Mouse (Mus musculus) forelimb bud, embryonic 11.5 days (tissue): ENCODE results near the gene Rab3il1.

Source experiments
- DNase-seq: peaks from one replicate; pipeline ENCODE4 v3.0.0-alpha.2; 2012; ENCODE audit warnings: low read depth, low spot score

Rab3il1 gene

DNA sequence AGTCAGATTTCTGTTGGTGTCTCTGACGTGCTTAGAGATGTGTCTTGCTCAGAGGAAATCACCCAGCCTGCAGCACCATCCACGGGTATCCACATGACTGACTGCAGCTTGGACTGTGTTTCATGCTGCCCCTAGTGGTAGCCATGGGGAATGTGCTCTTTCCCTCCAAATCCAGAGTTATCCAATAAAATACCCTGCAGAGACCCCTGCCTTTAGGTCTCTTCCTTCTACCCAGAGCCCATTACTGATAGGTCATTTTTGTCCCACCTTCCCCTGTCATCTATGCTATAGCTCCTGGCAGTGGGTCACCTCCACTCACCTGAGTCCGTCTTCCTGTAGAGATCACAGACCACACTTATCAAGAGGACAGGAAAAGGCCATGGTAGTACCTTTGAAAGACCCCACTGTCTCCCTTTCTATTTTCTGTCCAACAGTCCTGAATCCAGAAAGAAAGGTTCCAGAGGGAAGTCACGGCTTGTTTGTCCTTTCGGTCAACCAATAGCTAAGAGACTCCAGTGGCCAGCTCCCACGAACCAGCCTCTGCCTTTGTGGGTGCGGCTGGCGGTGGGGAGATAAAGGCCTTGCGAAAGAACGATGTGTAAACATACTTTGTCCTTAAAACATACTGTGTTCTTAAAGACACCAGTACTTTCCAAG, 58.6 kb downstream of the Rab3il1 start:
- peak; percentile 62 for DNase-seq

DNA sequence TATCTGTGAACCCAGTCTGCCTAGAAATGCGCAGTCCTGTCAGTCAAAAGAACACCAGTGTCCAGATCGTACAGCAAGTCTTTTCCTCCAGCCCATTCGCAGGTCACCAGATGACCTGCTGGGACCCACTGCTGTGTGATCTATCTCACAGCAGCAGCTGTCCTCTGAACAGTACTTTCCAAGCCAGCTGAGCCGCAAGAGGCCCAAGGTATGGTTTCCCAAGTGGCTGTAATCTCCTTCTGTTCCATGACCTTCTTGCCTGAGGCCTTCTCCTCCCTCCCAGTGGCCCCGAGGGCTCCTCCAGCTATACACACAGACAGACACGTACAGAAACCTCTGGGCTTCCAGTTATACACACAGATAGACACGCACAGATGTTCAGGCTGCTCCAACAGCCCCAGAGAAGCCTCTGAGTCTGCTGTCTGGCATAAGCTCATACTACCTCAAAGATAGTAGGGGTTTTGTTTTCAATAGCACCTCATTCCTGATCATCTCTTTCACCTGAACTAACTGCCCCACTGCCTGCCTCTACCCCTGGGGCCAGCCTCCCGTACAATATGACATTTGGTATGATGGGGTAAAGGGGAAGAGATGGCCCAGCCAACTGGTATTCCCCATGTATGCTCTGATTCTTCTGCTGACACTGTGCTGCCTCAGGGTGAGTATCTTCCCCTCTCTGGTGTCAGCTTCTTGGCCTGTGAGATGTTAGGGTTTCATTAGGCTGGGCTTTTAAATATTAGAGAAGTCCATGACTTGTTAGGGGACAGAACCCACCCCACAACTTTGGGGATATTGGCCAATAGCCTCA, 59.5 kb downstream of the Rab3il1 start:
- DNase-seq, result no peak

DNA sequence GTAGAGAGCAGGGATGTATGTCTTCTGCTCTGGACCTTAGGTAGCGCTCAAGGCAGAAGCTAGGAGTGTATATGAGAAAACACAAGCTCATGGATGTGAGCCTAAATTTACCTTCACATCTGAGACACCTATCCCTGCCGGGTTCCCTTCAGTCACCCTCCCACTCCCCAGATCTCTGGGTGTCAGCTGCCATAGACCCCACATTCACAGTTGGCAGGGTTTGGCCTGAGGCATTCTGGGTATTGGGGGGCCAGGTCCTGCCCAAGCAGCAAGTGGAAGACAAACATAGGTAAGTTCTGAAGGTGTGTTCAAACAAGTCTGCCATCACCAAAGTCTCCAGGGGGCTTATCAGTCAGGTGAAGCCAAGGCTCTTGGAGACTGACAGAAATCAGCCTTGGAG, 60.2 kb downstream of the Rab3il1 start:
- no peak for DNase-seq

DNA sequence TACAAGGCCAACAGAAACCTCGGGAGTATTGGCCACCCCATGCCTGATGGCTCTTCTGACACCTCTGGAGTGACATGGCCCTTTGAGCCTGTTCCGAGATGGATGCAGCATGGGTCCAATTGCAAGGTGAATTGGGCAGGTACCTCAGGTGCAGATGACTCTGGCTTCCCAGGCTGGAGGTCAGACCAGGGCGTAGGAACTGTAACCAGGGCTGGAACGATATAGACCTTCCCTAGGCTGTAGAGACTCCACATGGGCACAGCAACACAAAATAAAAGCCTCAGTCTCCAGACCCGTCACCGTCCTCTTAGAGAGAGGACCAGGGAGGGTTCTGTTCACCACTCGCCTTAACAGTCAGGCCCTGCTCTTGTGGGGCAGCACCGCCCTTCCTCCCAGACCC, 60.8 kb downstream of the Rab3il1 start:
- no peak for DNase-seq

DNA sequence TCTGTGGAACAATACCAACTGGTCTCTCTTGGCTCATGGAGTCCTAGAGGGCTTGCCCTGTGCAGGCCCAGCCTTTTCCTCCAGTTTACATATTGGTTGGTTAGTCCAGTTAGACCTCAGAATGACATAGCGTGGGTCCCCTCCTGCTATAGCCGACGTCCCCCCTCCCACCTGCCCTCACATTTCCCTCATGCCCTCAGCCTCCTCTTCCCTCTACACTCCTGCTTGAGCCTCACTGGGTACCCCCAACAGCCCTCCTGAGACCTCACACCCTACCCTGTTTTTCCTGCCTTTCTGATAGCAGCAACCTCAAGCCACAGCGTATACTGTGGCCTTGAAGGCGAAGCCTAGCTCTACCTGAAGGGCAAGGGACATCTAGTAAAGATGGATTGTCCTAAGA, 61.4 kb downstream of the Rab3il1 start:
- no peak for DNase-seq

DNA sequence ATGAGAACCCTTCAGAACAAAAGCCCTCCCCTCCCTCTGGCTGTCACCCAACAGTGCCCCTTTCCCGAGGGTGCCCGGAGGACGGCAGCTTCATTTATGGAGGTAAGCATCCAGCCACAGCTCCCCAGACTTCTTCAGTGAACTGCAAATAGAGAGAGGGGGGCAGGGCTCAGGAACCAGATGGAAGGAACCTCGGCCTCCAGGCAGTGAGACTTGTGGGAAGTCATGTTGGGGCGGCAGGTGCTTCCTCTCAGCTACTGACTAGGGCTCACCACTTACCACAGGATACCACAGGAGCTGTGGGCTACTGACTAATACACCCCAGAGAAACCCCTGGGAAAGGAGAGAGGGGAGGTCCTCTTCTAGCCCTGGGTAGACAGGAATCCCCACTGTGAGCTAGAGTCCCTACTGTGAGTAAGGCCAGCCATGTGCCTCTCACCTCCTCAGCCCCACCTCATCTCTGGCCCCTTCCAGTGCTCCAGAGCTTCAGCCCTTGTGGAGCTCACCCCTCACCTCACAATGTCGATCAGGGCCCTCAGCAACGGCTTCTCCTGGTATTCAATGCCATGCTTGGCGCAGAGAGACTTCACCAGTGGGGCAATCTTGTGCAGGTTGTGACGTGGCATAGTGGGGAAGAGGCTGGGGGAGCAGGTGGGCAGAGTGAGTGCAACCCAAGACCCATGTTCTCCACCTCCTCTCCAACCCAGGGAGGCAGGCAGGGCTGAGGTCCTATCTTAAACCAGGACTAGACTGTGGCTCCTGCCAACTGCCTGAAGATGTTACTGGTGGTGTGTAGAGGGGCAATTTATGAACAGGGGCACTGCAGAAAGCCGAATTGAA, 62.9 kb downstream of the Rab3il1 start:
- no peak for DNase-seq

DNA sequence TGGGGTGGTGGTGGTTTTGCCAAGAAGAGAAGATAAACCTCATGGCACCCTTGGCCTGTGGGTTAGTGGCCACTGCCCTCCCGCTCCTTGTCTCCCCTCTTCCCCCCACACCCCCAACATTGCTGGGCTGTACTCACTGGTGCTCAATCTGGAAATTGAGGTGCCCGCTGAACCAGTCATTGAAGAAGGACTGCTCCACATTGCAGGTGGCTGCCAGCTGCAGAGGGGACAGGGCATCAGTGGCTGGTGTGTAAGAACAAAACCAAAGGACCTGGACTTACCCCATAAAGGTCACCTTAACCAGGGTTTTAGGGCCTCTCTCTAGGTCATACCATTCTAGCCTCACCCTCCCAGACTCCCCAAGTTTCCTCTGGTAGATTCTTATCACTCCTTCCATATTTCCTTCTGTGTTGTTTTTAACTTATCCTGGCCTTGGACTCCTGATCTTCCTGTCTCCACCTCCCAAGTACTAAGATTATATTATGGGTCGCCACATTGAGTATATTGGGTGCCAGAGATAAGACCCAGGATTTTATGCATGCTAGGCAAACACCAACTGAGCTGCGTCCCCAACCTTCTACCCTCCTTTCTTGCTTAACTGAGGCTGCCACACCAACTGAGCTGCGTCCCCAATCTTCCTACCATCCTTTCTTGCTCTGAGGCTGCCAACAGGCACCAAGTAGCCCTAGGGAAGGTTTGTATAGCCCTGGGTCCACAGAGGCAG, 64.2 kb downstream of the Rab3il1 start:
- no peak for DNase-seq

DNA sequence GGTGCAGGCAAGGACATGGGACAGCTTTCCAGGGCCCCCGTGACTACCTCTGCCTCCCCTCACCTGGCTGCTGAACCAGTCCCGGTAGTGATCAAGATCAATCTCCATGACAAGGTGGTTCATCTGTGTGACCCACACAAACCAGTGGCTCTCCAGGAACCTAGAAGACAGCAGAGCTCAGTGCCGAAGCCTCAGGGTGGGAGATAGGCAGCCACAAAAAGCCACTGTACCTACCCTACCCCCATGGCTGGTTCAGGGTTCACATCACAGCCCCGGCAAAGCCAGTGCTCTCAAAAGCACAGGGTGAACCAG, 64.7 kb downstream of the Rab3il1 start:
- no peak for DNase-seq

DNA sequence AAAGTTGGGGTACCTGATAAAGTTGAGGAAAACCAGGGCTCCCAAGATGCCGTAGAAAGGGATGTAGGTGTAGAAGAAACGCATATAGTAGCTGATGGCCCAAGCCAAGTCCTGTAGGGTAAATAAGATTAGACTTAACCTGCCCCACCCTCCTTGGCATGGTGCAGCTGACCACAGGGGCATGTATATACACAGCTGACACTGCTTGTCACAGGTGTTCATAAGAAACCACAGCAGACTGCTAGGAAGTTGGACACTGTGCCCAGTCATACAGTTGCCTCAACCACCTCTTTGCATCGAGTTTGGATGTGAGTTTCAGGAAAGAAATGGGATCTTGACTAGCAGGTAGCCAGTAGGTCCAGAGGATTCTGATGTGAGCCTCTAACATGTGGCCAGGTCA, 65.0 kb downstream of the Rab3il1 start:
- no peak for DNase-seq

DNA sequence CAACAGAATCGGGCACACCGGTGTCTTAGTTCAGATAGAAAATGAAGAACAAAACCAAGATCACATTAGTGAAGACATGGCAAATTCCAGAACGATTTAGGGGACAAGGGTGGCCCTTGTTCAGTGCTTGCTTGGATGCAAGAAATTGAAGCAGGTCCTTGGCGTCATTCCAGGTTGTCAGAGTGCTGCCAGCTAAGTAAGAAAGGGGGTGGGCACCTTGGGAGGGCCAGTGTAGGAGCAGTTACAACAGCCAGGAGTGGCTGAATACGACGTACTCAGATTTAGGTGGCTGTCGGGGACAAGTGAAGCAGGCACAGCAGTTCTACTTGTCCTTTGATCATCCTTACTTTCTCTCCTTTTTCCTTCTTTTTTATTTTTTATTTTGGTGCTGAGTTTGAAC, 66.2 kb downstream of the Rab3il1 start:
- no peak for DNase-seq

DNA sequence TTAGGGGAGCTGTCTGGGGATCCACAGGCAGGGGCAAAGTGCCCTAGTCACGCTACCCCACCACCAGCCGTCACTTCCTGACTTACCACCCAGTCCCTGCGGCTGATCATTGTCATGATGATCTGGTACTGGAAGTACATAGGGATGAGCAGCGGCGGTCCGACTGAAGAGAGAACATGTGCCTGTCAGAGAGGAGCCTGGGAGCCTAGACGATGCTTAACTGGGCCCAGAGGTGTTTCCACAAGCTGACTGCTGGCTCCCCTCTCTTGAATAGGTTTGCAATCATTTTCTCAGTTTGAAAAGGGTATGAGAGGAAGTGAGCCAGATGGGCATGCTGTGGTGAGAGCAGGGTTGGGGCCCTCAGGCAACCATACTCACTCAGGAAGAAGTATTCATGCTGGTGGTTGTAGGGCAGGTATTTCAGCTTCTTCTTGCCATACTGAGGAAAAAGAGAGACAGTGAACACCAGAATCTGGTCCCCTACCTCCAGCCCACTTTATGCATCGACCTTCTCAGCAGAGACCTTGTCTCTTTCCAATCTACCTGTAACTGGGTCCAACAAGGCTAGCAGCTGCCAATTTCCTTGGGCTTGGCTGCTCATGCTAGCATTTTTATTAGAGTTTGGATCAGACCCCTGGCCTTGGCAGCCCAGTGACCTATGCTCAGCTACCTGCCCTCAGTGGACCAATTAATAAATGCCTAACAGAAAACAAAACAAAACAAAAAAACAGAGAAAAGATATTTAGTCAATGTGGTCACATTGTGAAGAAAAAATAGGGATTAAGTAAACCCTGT, 68.9 kb downstream of the Rab3il1 start:
- no peak for DNase-seq

DNA sequence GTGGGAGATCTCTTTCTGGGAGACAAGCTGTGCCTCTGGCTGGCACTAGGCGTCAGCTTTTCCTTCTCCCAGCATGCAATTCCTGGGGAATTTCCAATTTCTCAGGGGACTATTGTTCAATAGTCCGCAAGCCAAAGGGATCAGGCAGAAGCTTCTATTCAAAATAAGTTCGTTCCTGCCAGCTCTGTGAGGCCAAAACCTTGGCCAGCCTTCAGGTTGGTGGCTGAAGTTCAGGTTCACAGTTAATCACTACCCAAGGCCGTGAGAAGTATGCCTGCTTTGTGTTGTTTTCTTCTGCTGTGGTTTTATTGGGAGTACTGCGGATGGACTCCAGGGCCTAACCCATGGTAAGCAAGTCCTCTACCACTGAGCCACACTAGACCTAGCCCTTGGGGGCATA, 69.7 kb downstream of the Rab3il1 start:
- no peak for DNase-seq

DNA sequence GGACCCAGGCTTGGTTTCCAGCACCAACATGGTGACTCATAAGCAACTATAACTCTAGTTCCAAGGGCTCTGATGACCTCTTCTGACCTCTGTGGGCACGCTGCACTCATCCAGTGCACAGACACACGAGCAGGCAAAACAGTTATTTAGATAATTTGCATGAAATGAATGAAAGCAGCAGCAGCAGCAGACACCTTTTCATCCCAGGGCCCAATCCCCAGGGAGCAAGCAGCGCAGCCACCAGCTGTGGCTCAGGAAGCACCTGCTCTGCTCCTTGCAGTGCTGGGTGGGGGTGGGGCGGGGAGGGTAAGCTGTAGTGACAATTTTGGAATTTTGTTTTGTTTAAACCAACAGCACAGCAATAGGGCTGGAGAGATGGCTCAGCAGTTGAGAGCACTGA, 70.4 kb downstream of the Rab3il1 start:
- no peak for DNase-seq

DNA sequence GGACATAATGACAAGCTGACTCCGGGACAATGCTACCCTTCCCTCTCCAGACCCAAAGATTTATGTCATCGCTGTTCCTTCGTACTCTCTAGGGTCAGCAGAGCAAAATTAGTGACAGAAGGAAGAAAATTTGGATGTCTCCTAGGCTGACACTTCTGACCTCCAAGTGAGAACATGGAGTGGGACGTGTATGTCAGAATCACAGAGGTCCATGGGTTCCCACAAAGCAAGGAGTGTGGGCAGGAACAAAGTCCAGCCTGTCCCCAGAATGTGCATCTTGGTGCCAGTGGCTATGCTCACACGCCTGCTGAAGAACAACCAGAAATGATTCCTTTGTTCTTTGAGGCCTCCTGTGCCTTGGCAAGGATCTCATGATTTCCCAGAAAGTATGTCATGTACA, 71.7 kb downstream of the Rab3il1 start:
- DNase-seq, result no peak

DNA sequence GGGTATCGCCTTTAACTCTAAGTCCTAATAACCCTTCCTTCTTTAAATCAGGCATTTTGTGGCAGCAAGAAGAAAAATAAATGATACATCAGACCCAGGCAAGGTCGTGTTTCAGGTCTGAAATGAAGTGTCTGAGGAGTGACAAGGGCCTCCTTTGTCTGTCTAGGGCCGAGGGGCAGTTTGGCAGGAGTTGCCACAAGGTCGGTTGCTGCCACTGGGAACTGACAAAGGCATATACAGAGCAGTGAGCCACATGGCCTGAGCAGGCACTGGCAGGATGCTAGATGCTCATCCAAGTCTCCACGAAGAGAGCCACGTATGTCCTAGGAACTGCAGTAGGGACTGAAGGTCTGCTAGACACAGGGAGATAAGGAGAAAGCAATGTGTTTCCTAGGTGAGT, 76.9 kb downstream of the Rab3il1 start:
- DNase-seq, result no peak

DNA sequence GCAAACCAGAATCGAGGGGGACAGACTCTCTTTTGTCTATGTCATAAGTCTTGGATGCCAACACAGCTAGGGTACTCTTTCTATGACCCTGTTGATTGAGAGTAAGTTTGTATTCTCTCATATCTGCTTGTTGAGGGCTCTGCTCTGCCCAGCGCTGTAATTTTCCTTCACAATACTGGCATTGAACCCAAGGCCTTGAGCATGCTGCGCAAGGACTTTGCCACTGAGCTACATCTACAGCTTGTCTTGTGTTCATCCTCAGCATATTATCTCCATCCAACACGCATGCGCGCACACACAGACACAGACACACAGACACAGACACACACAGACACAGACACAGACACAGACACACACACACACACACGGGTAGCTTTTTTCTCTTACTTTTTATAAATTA, 78.9 kb downstream of the Rab3il1 start:
- DNase-seq, result no peak

DNA sequence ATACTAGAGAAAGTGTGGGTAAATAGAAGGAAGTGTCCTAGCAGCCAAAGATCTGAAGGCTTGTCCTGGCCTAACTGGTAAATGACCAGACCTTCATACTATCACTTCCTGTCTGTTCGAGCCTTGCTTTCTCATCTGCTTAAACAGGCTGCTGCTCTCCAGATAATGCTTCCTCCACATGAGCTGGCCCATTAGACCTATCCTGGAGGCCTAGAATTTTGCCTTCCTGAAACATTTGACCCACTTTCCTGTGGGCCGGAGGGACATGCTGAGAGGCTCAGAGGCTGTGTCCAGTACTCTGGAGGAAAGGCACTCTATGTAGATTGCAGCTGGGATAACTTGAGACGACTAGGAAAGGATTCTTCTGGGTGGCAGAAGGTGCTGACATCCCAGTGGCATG, 80.6 kb downstream of the Rab3il1 start:
- DNase-seq, result no peak

DNA sequence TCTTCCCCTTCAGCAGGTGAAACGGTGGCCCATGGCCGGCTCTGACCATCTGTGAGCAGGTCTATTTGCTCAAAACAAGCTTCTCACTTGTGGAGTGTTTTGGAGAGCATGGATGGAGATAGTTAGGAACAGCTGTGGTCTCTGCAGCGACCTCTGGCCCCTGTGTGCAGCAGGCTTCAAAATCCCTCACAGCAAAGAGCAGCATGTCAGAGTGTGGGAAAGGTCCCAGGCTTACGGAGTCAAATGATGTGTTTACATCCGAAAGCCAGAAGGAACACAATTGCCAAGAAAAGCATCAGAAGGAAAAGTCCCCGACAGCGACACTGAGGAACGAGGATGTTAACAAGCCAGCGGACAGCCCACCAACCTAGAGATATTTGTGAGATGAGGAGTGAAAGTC, 84.0 kb downstream of the Rab3il1 start:
- no peak for DNase-seq

DNA sequence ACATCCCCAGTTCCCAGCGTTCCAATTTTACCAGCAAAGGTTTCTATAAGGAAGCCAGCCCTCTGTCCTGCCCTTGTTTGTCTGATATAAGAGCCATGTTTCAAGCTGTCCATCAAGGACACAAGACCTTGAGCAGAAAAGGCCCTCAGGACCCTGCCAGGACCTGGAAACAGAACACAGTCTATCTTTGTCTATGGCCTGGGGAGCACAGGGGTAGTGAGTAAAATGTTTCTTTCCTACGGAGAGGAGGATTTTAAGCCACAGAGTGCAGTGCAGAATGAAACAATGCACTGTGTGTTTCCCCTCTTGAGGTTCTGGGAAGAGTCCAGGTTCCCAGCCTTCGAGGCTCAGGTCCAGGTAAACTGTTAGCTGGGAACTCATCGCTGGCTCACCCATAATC, 85.5 kb downstream of the Rab3il1 start:
- DNase-seq, result no peak
